Mouse (Mus musculus): ENCODE data around the gene Ano8. TPM values are rescaled to one million over a fixed set of nuclear protein-coding genes. Genes with fewer than 3 reads are reported as not detected.
"Not testable (repeated sequence)": the region's sequence is repeated elsewhere in the genome, so short reads cannot be mapped to it uniquely, and the experiment has no call there.

Ano8 gene
- total and polyA plus RNA-seq, 3 experiments: 1.1 to 2.1 (median 1.5) TPM

DNA sequence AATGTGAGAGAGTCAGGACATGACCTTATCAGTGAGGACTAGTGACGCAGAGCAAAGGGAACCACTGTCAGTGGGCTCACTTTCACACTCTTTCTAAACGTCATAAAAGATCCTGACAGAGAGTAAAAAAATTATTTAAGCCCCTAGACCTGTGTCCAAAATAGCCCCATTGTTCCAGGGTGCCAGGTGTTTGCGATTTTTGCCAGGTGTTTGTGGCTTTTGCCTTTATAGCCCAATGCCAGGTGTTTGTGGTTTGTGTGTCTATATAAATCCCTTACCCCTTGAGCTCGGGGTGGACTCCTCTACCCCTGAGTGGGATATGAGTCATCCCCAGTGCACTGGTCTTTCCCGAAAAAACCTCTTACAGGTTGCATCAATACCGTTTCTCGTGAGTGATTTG is 40.7 kb downstream of the Ano8 start:
- Histone ChIP-seq H3K4me3 (ENCODE audit: low read depth, low read length) (no peak overlapping the region), H3K27me3 (ENCODE audit: insufficient read depth, low read length) (peaks cover 25% of the 10 kb centered on the region), H3K9me3 (replicated peaks) (no peaks in the 10 kb centered on the region), H3K4me1 (ENCODE audit: insufficient read depth, low read depth, low read length) (no peaks in the 10 kb centered on the region), H3K36me3 (replicated peaks) (no peaks in the 10 kb centered on the region)
- no peak for DNase-seq (ENCODE audit: low spot score)
- ATAC-seq (ENCODE audit: extremely low read depth, insufficient number of reproducible peaks, low FRiP score, poor library complexity, severe bottlenecking): no peak
- no peak for TF ChIP-seq POLR2AphosphoS5 (IDR thresholded peaks at IDR 0.05; ENCODE audit: insufficient replicate concordance, low read depth, low read length)
- no peak for TF ChIP-seq TAL1 (conservative IDR thresholded peaks at IDR 0.05; ENCODE audit: low read depth, low read length)
- TF ChIP-seq GATA1 (IDR thresholded peaks at IDR 0.05; ENCODE audit: borderline replicate concordance, low read length): no peak
- TF ChIP-seq GATA2 (IDR thresholded peaks at IDR 0.05; ENCODE audit: borderline replicate concordance, low read depth, low read length): no peak
- TF ChIP-seq CTCF (IDR thresholded peaks at IDR 0.05; ENCODE audit: low read depth, low read length): no peak

- H3K4me1 ChIP-seq (ENCODE audit: insufficient read depth, low read depth, low read length): no peaks in the 10 kb centered on the region
- no peak for TF ChIP-seq POLR2AphosphoS5 (IDR thresholded peaks at IDR 0.05; ENCODE audit: insufficient replicate concordance, low read depth, low read length)
- TF ChIP-seq GATA2 (IDR thresholded peaks at IDR 0.05; ENCODE audit: borderline replicate concordance, low read depth, low read length): no peak
- no peak for TF ChIP-seq TAL1 (conservative IDR thresholded peaks at IDR 0.05; ENCODE audit: low read depth, low read length)
- no peak for TF ChIP-seq CTCF (IDR thresholded peaks at IDR 0.05; ENCODE audit: low read depth, low read length)
- no peak for TF ChIP-seq GATA1 (IDR thresholded peaks at IDR 0.05; ENCODE audit: borderline replicate concordance, low read length)
- H3K4me3 ChIP-seq (ENCODE audit: low read depth, low read length): no peak overlapping the region
- H3K36me3 ChIP-seq (replicated peaks): no peaks in the 10 kb centered on the region
- peaks cover 19% of the 10 kb centered on the region for H3K27me3 ChIP-seq (ENCODE audit: insufficient read depth, low read length)
- DNase-seq (ENCODE audit: low spot score) (no peak), ATAC-seq (ENCODE audit: extremely low read depth, insufficient number of reproducible peaks, low FRiP score, poor library complexity, severe bottlenecking) (no peak)
- no peaks in the 10 kb centered on the region for H3K9me3 ChIP-seq (replicated peaks)
Measured at GRCm38 (mm10) chr8:71441404-71441803, 44.4 kb downstream of the Ano8 start.

GRCm38 (mm10) chr8:71437041-71437440 is 48.7 kb downstream of the Ano8 start:
- H3K4me3 ChIP-seq (ENCODE audit: low read depth, low read length): no peak overlapping the region
- no peak for DNase-seq (ENCODE audit: low spot score)
- peaks cover 2% of the 10 kb centered on the region; the same call in 1 of the 2 replicates for H3K27me3 ChIP-seq (ENCODE audit: insufficient read depth, low read length)
- peaks cover 2% of the 10 kb centered on the region for H3K9me3 ChIP-seq (replicated peaks)
- H3K4me1 ChIP-seq (ENCODE audit: insufficient read depth, low read depth, low read length): no peaks in the 10 kb centered on the region
- TF ChIP-seq GATA2 (IDR thresholded peaks at IDR 0.05; ENCODE audit: borderline replicate concordance, low read depth, low read length) (no peak), GATA1 (IDR thresholded peaks at IDR 0.05; ENCODE audit: borderline replicate concordance, low read length) (no peak), TAL1 (conservative IDR thresholded peaks at IDR 0.05; ENCODE audit: low read depth, low read length) (no peak), CTCF (IDR thresholded peaks at IDR 0.05; ENCODE audit: low read depth, low read length) (no peak), POLR2AphosphoS5 (IDR thresholded peaks at IDR 0.05; ENCODE audit: insufficient replicate concordance, low read depth, low read length) (no peak)
- no peak for ATAC-seq (ENCODE audit: extremely low read depth, insufficient number of reproducible peaks, low FRiP score, poor library complexity, severe bottlenecking)
- no peaks in the 10 kb centered on the region for H3K36me3 ChIP-seq (replicated peaks)

DNA sequence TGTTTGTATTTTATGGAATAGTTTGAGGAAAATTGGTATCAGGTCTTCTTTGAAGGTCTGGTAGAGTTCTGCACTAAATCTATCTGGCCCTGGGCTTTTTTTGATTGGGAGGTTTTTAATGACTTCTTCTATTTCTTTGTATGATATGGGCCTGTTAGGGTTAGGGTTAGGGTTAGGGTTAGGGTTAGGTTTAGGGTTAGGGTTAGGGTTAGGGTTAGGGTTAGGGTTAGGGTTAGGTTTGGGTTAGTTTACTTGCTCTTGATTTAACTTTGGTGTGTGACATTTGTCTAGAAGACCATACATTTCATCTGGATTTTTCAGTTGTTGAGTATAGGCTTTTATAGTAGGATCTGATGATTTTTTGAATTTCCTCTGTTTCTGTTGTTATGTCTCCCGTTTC is 52.8 kb downstream of the Ano8 start:
- ATAC-seq (ENCODE audit: extremely low read depth, insufficient number of reproducible peaks, low FRiP score, poor library complexity, severe bottlenecking): not testable (repeated sequence)

More for the DNA sequence above, 52.8 kb downstream of the Ano8 start:
- not testable (repeated sequence) for H3K27me3 ChIP-seq (ENCODE audit: insufficient read depth, low read length); DNase-seq (ENCODE audit: low spot score); H3K9me3 ChIP-seq (replicated peaks); H3K4me3 ChIP-seq (ENCODE audit: low read depth, low read length); H3K36me3 ChIP-seq (replicated peaks); H3K4me1 ChIP-seq (ENCODE audit: insufficient read depth, low read depth, low read length)

Other genes with a start within 250 kb of the Ano8 start
Only the 20 nearest of the 27 such genes appear.
- gene Use1, start 119.1 kb downstream of the Ano8 start, total RNA-seq (2014; fragmentation: Nextera tagmentation): 23.3 and 34.5 TPM in 2 replicates
- gene Use1, start 119.1 kb downstream of the Ano8 start, total RNA-seq (2017): 70.8 and 81.0 TPM in 2 replicates
- gene Use1, start 119.1 kb downstream of the Ano8 start, polyA plus RNA-seq (2012): 151 and 198 TPM in 2 replicates
- gene Ocel1, start 114.7 kb downstream of the Ano8 start, total RNA-seq (2014; fragmentation: Nextera tagmentation): 4.7 and 6.2 TPM in 2 replicates
- gene Ocel1, start 114.7 kb downstream of the Ano8 start, total RNA-seq (2017): 18.0 and 25.8 TPM in 2 replicates
- gene Ocel1, start 114.7 kb downstream of the Ano8 start, polyA plus RNA-seq (2012): 32.3 and 37.6 TPM in 2 replicates
- 6.4 and 8.6 TPM in 2 replicates for gene Nr2f6, start 104.0 kb downstream of the Ano8 start, total RNA-seq (2014; fragmentation: Nextera tagmentation)
- gene Nr2f6, start 104.0 kb downstream of the Ano8 start, total RNA-seq (2017): 9.7 and 17.0 TPM in 2 replicates
- 36.0 and 47.8 TPM in 2 replicates for gene Nr2f6, start 104.0 kb downstream of the Ano8 start, polyA plus RNA-seq (2012)
- not detected in 2 replicates for gene Ushbp1, start 90.2 kb downstream of the Ano8 start, total RNA-seq (2014; fragmentation: Nextera tagmentation)
- gene Ushbp1, start 90.2 kb downstream of the Ano8 start, total RNA-seq (2017): 0.06 and 0.11 TPM in 2 replicates
- gene Ushbp1, start 90.2 kb downstream of the Ano8 start, polyA plus RNA-seq (2012): 0.08 and 0.09 TPM in 2 replicates
- gene Babam1, start 89.1 kb downstream of the Ano8 start, total RNA-seq (2014; fragmentation: Nextera tagmentation): 58.4 and 83.8 TPM in 2 replicates
- 90.3 and 92.1 TPM in 2 replicates for gene Babam1, start 89.1 kb downstream of the Ano8 start, total RNA-seq (2017)
- 106 and 107 TPM in 2 replicates for gene Babam1, start 89.1 kb downstream of the Ano8 start, polyA plus RNA-seq (2012)
- 5.9 and 16.2 TPM in 2 replicates for gene Ankle1, start 80.0 kb downstream of the Ano8 start, total RNA-seq (2014; fragmentation: Nextera tagmentation)
- gene Ankle1, start 80.0 kb downstream of the Ano8 start, total RNA-seq (2017): 9.8 and 12.1 TPM in 2 replicates
- 13.7 and 15.1 TPM in 2 replicates for gene Ankle1, start 80.0 kb downstream of the Ano8 start, polyA plus RNA-seq (2012)
- gene Abhd8, start 22.3 kb downstream of the Ano8 start, total RNA-seq (2014; fragmentation: Nextera tagmentation): 2.6 and 3.9 TPM in 2 replicates
- gene Abhd8, start 22.3 kb downstream of the Ano8 start, total RNA-seq (2017): 4.5 and 5.0 TPM in 2 replicates
- gene Abhd8, start 22.3 kb downstream of the Ano8 start, polyA plus RNA-seq (2012): 17.0 and 20.9 TPM in 2 replicates
- 42.0 and 65.5 TPM in 2 replicates for gene Mrpl34, start 21.0 kb downstream of the Ano8 start, total RNA-seq (2014; fragmentation: Nextera tagmentation)
- gene Mrpl34, start 21.0 kb downstream of the Ano8 start, total RNA-seq (2017): 68.2 and 74.9 TPM in 2 replicates
- 149 and 161 TPM in 2 replicates for gene Mrpl34, start 21.0 kb downstream of the Ano8 start, polyA plus RNA-seq (2012)
- gene Dda1, start 16.8 kb downstream of the Ano8 start, total RNA-seq (2014; fragmentation: Nextera tagmentation): 51.9 and 56.2 TPM in 2 replicates
- gene Dda1, start 16.8 kb downstream of the Ano8 start, total RNA-seq (2017): 16.2 and 19.6 TPM in 2 replicates
- 209 and 288 TPM in 2 replicates for gene Dda1, start 16.8 kb downstream of the Ano8 start, polyA plus RNA-seq (2012)
- 5.8 and 6.4 TPM in 2 replicates for gene Gtpbp3, start 2.1 kb upstream of the Ano8 start, total RNA-seq (2014; fragmentation: Nextera tagmentation)
- gene Gtpbp3, start 2.1 kb upstream of the Ano8 start, total RNA-seq (2017): 14.6 and 18.2 TPM in 2 replicates
- gene Gtpbp3, start 2.1 kb upstream of the Ano8 start, polyA plus RNA-seq (2012): 26.1 and 33.3 TPM in 2 replicates
- not detected in 2 replicates for gene Plvap, start 25.8 kb upstream of the Ano8 start, total RNA-seq (2014; fragmentation: Nextera tagmentation)
- gene Plvap, start 25.8 kb upstream of the Ano8 start, total RNA-seq (2017): 0.16 and 0.17 TPM in 2 replicates
- gene Plvap, start 25.8 kb upstream of the Ano8 start, polyA plus RNA-seq (2012): 0.88 and 0.90 TPM in 2 replicates
- not detected in 2 replicates for gene Ccdc194, start 39.7 kb upstream of the Ano8 start, total RNA-seq (2014; fragmentation: Nextera tagmentation)
- 0.22 TPM in 1 of 2 replicates, not detected in the other for gene Ccdc194, start 39.7 kb upstream of the Ano8 start, total RNA-seq (2017)
- not detected in 2 replicates for gene Ccdc194, start 39.7 kb upstream of the Ano8 start, polyA plus RNA-seq (2012)
- 6.3 and 8.0 TPM in 2 replicates for gene Bst2, start 51.5 kb upstream of the Ano8 start, total RNA-seq (2014; fragmentation: Nextera tagmentation)
- 6.4 and 7.6 TPM in 2 replicates for gene Bst2, start 51.5 kb upstream of the Ano8 start, total RNA-seq (2017)
- 44.0 and 59.6 TPM in 2 replicates for gene Bst2, start 51.5 kb upstream of the Ano8 start, polyA plus RNA-seq (2012)
- gene Mvb12a, start 57.0 kb upstream of the Ano8 start, total RNA-seq (2014; fragmentation: Nextera tagmentation): 40.4 and 41.4 TPM in 2 replicates
- gene Mvb12a, start 57.0 kb upstream of the Ano8 start, total RNA-seq (2017): 56.2 and 75.9 TPM in 2 replicates
- 132 and 166 TPM in 2 replicates for gene Mvb12a, start 57.0 kb upstream of the Ano8 start, polyA plus RNA-seq (2012)
- gene Tmem221, start 72.9 kb upstream of the Ano8 start, total RNA-seq (2014; fragmentation: Nextera tagmentation): not detected in 2 replicates
- gene Tmem221, start 72.9 kb upstream of the Ano8 start, total RNA-seq (2017): not detected in 2 replicates
- gene Tmem221, start 72.9 kb upstream of the Ano8 start, polyA plus RNA-seq (2012): not detected in 2 replicates
- gene Nxnl1, start 80.6 kb upstream of the Ano8 start, total RNA-seq (2014; fragmentation: Nextera tagmentation): not detected in 2 replicates
- not detected in 2 replicates for gene Nxnl1, start 80.6 kb upstream of the Ano8 start, total RNA-seq (2017)
- not detected in 2 replicates for gene Nxnl1, start 80.6 kb upstream of the Ano8 start, polyA plus RNA-seq (2012)
- gene Slc27a1, start 82.9 kb upstream of the Ano8 start, total RNA-seq (2014; fragmentation: Nextera tagmentation): not detected in 2 replicates
- gene Slc27a1, start 82.9 kb upstream of the Ano8 start, total RNA-seq (2017): 0.12 and 0.33 TPM in 2 replicates
- not detected in 2 replicates for gene Slc27a1, start 82.9 kb upstream of the Ano8 start, polyA plus RNA-seq (2012)
- 39.7 and 47.5 TPM in 2 replicates for gene Pgls, start 106.2 kb upstream of the Ano8 start, total RNA-seq (2014; fragmentation: Nextera tagmentation)
- gene Pgls, start 106.2 kb upstream of the Ano8 start, total RNA-seq (2017): 87.2 and 140 TPM in 2 replicates
- 331 and 360 TPM in 2 replicates for gene Pgls, start 106.2 kb upstream of the Ano8 start, polyA plus RNA-seq (2012)
- gene Fam129c, start 111.7 kb upstream of the Ano8 start, total RNA-seq (2014; fragmentation: Nextera tagmentation): 8.3 and 11.4 TPM in 2 replicates
- 6.6 and 7.0 TPM in 2 replicates for gene Fam129c, start 111.7 kb upstream of the Ano8 start, total RNA-seq (2017)
- gene Fam129c, start 111.7 kb upstream of the Ano8 start, polyA plus RNA-seq (2012): 8.1 and 10.4 TPM in 2 replicates
- gene Colgalt1, start 125.0 kb upstream of the Ano8 start, total RNA-seq (2014; fragmentation: Nextera tagmentation): 35.7 and 38.7 TPM in 2 replicates
- 30.5 and 42.4 TPM in 2 replicates for gene Colgalt1, start 125.0 kb upstream of the Ano8 start, total RNA-seq (2017)
- gene Colgalt1, start 125.0 kb upstream of the Ano8 start, polyA plus RNA-seq (2012): 37.6 and 42.6 TPM in 2 replicates

Data from G1E (cell line).